Mouse (Mus musculus) bone marrow, adult 2 months (tissue): ENCODE data around the gene Psap.

ENCODE experiments used
- CTCF ChIP-seq: fragments of 200-500 bp; IDR thresholded peaks from 2 replicates; pipeline ENCODE4 v1.5.1; 2011; ENCODE audit warnings: low read length, control low read depth; ENCODE audit not compliant: control insufficient read depth, insufficient read depth
- POLR2A ChIP-seq: fragments of 200-500 bp; IDR thresholded peaks from 2 replicates; pipeline ENCODE4 v1.6.1; 2011; ENCODE audit warnings: low read depth, mild to moderate bottlenecking, control low read depth, low read length, borderline replicate concordance; ENCODE audit not compliant: control insufficient read depth

GRCm38 (mm10) chr10:60285676-60286372 lies 8.4 kb downstream of the Psap start:
- TF ChIP-seq POLR2A (no peak), CTCF (no peak)
